Mouse (Mus musculus) ES-Bruce4 (cell line): ENCODE measurements around the gene Gm11084.

Experiments
- CTCF ChIP-seq: IDR thresholded peaks from one replicate; pipeline ENCODE4 v1.8.1; 2011; ENCODE audit warnings: low read depth, low read length
- EP300 ChIP-seq: IDR thresholded peaks from 2 replicates; pipeline ENCODE4 v1.6.1; 2011; ENCODE audit warnings: low read depth, low read length; ENCODE audit not compliant: insufficient read depth

DNA sequence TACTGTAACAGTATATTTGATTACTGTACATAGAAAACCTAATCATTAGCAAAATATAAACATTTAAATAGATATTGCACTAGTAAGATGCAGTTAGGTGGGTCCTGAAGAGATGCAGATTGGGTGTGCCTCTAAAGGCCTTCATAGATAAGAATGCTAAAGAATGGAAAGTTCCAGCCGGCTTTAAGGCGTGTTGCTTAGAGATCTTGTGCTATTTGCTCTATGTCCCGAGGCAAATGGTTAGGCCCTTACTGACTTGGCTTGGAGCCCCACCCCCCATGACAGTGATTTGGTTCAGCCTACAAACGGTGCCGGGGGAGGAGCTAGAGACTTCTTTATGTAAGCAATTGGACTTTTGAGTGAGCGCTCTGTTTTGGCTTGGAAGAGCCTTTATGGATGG lies 34.5 kb upstream of the Gm11084 start:
- TF ChIP-seq EP300 (peak; percentile 78; the same call in 1 of the 2 replicates), CTCF (no peak)
